Mouse (Mus musculus) heart, adult 10 weeks (tissue): Measurements from ENCODE around the gene Matn1. TPM values are rescaled to one million over a fixed set of nuclear protein-coding genes. Genes with fewer than 3 reads are reported as not detected.

Experiments
- polyA plus RNA-seq: library from polyadenylated mRNA; stranded (reverse); fragments of 350-450 nt; fragmentation: Illumina TruSeq; extraction: RNeasy Lipid Tissue Mini Kit (QIAGEN cat#74804); gene quantifications from one replicate; pipeline ENCODE4 v1.2.3, GENCODE M21; 2014; ENCODE audit warnings: low read depth, low replicate concordance

The Matn1 gene
- polyA plus RNA-seq = not detected

GRCm38 (mm10) chr4:130944112-130944511 lies at the start of gene Matn1:
TSS of gene Matn1 (plus strand) at chr4:130944385.

GRCm38 (mm10) chr4:130913077-130913476 lies 31.1 kb upstream of the Matn1 start, which contains the start of gene Laptm5:
TSS of gene Laptm5 (plus strand) at chr4:130913125.

Other genes starting within 250 kb of the Matn1 start
- 29.2 TPM for gene Sdc3, start 151.8 kb upstream of the Matn1 start, polyA plus RNA-seq
- gene Laptm5, start 31.3 kb upstream of the Matn1 start, polyA plus RNA-seq = 17.1 TPM